Mouse (Mus musculus) common myeloid progenitor, adult 5-6 weeks (primary cell): ENCODE measurements at regions not wholly inside any gene's neighbourhood (a gene's known extent, or its start where the extent isn't known, plus 50 kb on each side); places are given as distances from the start of the nearest gene placed in this dataset.

Source experiments
- ATAC-seq: replicated peaks from 2 replicates; pipeline ENCODE4 v1.8.0; 2016; ENCODE audit warnings: low read depth, mild to moderate bottlenecking, moderate TSS enrichment, inconsistent platforms; ENCODE audit not compliant: poor library complexity, severe bottlenecking

DNA sequence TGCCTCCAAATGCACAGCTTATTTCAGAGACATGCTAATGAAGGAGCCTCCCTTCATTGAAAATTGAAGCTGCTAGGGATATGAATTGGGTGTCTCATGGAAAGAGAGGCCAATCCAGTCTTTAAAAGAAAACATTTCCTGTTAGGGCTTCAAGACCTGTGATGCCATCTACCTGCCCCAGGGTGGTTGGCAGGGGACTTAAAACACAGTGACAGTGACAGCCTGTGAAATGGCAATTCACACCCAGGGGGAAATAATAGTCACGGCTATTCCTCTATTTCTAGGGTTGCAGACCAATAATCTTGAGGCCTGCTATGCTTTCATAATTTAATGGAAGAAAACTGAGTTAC is 207.4 kb upstream of the Ccdc122 start:
- no peak for ATAC-seq

DNA sequence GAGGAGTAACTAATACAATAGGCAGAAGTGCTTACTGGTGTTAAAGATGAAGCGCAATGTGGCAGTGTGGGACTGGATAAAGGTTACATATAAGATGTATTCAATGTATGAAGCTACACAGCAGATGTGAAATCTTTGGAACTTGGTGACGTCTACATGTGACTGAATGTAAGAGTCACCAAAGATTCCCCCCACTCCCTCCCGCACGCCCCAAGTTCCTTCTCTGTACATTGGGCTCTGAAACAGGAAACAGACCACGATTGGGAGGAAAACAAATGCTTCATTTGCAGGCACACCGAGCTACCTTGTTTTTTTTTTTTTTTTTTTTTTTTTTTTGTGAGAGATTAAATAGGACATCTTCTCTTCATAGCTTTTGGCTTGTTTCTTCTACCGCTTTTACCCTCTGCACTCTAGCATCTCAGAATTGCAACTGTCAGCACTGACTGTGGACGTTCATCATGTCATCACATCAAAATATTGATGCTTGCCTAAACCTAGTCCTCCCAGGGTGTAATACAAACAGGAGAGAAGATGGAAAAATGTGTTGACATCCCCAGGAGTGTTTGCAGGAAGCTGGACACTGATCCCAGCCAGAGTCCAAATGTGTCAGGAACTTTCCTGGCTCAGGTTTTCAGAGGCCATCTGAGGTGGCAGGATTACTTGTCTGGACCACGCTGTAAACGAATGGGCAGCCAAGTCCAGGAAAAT is 208.0 kb upstream of the Ccdc122 start:
- ATAC-seq = peak; percentile 58

DNA sequence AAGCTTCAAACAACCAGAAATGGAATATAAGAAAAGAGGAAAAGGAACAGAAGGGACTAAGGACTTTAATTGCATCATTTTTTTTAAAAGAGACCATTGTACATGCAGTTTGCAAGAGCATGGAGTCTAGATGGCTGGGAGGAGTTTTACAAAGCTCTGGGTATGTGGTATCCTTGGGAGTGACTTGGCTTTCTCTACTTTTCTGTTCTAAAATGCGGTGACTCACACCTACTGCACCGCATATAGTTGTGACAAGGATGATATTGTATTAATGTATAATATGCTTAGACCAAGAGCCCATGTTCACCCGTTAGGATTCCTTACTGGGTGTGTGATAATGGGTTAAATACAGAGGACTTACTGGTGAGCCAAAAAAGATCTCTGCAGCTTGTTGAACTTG is 212.5 kb upstream of the Ccdc122 start:
- no peak for ATAC-seq

DNA sequence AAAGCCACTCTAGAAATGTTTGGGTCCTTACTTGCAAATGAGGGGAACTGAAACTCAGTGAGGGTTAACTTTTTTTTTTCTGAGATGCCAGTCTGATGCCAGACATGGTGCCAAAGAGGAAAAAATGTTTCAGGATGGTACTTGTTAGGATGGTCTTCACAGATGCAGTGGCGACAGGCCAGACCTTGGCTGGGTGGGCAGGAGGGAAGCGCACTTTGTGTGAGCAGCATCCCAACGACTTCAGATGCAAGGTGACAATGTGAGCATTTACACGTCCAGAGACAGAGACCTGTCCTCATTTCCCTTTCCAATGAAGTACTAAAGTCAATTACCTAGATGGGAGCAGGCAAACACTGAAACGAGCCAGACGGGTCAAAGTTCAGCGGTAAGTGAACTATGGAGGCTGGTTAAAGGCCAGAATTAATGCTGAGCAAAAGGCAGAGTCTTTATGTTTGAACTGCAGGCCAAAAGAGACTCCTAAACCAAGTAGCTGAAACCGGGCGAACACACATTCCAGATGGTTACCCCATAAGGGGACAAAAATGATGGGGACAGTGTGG is 213.7 kb upstream of the Ccdc122 start:
- no peak for ATAC-seq

DNA sequence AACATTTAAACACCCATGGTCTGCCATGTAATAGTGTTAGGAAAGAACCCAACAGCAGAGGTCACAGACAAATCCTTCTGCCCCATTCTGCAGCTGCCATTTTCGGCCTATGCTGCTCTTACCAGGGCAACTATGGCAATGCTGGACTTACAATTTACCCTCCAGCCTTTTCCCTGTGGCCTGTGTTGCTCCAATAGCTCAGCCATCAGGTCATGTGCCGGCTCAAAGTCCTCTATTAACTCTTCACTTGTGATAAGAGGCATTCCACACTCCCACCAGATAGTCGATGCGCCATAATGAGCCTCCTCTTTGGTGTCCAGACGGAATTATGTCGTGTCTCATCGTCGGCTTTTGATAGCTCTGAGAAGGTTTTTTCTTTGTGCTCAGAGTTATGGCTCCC is 214.7 kb upstream of the Ccdc122 start:
- ATAC-seq = no peak

DNA sequence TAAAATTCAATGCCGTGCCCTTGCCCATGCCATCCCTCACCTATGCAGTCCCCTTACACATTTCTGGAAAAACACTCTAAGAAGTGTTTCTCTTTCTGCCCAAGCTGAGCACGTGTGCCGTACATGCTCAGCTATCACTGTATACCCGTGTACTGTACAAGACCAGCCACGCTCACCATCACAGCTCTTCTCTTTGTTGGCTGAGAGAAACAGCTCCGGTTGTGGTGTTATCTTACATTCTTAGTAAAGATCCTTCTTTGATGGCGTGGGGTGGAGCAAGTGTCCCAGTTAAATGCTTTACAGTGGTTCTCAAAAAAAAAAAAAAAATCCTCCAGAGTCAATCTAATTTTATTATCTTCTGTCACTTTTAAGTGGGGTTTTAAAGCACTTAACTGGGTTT is 215.1 kb upstream of the Ccdc122 start:
- ATAC-seq = no peak

DNA sequence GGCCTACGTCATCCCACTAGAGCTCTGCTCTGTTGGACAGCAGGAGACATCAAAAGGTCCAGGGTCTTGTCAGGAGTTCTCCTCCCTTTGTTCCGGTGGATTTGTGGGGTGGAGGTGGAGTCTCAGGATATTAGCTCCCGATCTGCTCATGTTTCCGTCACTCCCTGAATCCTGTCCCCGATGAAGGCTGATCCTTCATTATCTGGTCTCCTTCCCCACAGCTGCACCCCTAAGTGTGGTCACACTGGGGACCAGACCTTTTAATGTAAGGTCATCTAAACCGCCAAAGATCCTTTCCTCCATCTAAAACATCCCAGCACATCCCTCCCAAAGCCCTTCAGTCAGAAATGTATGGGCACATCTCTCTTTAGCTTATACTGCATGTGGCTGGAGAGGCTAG is 215.6 kb upstream of the Ccdc122 start:
- no peak for ATAC-seq

DNA sequence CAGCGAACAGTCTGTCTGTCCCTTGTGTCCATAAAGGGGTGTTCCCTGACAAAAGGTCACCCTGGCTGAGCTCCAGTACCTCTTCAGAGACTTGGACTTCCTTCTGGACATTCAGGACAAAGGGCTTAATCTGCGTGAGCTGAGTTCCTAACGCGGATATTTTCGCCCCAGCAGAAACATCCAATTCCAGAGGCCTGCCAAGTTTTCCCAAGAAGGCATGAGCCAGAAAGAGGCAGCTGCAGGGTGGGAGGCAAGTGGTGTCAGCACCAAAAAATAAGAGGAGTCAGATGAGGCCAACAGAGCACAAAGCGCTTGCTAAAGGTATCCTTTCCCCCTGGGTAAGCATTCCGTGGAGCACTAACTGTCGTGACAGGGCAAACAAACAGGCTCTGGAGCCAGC is 216.9 kb upstream of the Ccdc122 start:
- no peak for ATAC-seq

DNA sequence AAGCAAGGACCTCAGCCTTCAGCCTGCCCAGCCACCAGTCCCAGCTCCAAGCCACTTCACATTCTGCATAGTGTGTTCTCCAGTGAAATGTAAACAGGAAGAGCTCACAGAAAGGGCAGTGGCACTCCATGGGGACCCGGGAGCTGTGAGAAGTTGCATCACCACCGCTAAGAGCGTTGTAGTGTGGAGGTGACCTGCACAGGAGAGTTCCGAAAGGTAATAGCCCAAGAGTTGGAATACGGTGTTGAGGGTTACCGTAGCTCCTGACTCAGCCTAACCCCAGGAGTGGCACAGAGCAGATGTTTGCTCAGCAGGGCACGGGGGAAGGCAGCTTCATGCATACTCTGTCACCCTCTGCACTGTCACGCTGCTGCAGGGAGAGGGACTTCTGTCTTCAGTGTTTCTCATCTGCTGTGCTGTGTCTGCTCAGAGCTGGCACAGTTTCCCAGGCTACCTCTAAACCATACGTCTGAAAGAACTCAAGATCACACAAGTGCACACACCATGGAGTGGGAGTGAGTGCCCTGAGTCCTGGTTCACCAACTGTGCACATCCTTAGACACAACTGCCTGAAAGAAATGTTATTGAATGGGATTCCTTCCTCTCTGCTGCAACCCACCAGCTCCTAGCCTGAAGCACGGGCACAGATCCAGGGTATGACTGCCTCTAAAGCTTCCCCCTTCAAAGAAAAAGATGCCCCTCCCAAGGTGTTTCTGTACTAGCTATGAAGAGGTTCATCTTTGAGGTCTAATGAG is 218.1 kb upstream of the Ccdc122 start:
- ATAC-seq = peak; percentile 32; the same call in 1 of the 2 replicates

DNA sequence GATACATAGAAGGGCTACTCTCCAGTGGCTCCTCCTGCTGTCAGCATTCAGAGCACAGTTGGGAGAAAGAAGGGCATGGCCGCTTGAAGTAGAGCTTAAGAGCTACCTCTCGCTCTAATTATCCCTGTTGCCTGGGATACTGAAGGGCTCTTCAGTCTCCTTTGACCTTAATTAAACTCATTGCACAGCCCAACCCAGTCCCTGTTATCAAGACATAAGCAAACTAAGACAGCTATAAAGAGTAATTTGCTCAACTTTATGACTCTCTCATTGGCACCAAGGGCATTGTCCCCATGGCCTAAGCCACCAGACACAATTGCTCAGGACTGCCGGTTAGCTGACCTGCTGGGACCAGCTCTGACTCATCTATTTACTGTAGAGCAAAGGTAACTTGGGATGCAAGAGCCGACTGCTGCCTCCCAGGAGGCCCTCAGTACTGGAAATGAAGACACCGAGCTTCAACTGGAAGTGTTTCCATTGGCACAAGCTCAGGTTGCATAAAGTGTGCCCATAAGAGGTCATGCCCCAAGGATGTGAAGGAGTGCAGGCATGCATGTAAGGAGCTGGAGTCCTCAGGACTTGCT is 219.3 kb upstream of the Ccdc122 start:
- no peak for ATAC-seq

DNA sequence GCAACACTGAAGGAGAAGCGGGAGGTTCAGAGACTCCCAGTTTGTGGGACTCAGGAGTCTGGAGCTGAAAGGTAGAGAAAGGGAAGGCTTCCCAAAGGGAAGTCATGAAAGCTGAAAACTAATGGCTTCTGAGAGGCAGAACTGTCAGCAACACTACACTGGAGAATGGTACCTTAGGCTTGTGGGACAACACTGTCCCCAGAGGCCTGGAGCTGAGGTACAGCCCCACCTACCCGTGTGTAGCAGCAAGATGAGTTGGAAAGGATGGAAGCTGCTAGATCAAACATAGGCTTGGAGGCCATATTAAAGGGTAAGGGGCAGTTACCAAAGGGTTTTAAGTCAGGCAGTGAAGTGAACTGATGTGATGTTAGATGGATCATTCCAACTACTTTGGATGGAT is 219.9 kb upstream of the Ccdc122 start:
- ATAC-seq = no peak

DNA sequence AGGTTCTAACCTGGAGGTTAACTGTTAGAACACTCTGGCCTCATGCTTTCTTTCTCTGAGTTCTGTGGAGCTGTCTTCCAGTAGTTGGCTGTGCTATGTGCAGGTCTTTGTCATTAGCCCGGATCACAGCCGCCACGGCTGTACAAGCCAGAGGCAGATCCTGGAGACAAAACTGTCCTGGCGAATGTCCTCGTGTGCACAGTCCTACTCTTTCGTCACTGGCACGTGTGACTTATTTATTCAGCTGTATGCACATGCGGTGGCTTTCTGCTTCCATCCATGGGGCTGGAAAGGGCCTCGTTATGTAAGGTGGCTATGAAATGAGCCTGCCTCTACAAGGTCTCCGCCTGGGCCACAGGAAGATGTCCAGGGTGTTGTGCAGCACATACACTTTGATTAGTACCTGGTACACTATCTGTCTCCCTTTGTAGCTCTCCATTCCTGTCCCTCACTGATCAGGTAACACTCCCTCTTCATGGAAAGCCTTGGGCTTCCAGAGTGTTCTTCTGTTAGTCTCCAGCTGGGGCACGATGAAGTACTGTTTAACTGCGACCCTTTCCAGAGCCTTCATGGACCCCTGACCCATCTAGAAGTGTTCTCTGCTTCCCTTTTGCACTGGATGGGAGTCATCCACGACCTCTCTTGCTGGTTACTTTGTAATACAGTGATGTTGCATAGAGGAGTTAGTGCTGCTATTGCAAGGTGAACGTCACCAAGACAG is 224.3 kb upstream of the Ccdc122 start:
- ATAC-seq = no peak

DNA sequence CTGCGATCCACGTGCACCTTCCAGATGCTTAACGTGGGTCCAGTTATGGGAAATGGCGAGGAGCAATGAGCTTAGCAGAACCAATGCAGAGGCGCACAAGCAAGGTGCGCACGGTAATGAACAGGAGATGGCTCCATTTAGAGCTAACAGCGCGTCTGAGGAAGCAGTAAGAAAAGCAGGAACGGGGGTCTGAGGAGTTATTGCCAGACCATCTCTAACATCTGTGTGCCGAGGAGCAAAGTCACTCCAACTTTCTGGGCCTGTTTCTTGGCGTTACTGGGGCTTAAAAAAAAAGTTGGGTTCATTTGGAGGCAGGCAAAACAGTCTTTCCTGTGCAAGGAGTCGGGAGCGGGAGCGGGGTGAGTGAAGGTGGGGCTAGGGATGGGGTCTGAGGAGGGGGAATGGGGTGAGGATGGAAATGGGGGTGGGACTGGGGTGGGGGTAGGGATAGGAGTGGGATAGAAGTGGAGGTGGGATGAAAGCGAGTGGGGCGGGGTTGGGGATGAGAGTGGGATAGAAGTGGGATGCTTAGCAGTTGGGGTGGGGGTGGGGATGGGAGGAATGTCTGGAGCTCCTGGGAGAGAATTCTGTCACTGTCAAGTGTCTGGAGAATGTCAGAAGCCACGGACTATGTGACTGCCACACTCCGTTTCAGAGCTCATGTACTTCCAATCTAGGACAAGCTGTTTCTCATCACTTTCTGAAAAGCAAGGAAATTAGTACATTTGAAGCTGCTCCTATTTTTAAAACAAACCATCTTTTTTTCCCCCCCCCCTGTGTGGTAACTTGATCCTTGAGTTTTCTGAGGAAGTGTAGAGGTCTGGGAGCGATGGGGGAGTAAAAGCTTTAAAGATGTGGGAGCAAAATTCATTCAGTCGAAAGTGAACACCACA is 225.6 kb upstream of the Ccdc122 start:
- ATAC-seq = no peak

DNA sequence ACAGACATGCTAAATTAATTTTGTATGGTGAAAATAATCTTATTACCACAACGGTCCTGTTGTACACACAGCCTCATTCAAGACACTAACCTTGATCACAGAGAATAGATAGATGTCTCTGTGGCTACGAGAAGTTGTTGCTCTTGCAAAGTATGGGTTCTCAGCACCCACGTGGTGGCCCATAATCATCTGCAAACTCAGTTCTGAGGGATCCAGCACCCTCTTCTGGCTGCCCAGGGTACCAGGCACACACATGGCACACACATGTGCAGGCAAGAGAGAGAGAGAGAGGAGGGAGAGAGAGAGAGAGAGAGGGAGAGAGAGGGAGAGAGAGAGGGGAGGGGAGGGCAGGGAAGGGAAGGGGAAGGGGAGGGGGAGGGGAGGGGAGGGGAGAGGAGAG is 226.5 kb upstream of the Ccdc122 start:
- ATAC-seq = no peak

DNA sequence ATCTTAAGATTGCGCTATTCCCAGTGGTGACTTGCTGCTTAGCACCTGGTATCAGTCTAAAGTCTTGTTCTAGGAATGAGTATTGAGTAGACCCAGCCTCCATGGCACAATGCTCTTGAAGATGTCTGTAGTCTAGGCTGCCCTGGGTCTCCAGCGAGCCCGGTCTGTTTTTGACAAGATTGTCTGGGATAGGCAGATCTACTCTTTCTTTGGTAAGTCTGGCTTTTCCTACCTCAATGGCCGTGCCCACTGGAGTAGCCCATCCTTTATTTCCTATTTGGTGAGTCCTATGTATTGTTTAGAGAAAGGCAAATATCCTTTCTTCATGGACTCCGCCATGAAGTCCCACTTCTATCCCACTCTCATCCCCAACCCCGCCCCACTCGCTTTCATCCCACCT is 227.2 kb upstream of the Ccdc122 start:
- ATAC-seq = no peak

DNA sequence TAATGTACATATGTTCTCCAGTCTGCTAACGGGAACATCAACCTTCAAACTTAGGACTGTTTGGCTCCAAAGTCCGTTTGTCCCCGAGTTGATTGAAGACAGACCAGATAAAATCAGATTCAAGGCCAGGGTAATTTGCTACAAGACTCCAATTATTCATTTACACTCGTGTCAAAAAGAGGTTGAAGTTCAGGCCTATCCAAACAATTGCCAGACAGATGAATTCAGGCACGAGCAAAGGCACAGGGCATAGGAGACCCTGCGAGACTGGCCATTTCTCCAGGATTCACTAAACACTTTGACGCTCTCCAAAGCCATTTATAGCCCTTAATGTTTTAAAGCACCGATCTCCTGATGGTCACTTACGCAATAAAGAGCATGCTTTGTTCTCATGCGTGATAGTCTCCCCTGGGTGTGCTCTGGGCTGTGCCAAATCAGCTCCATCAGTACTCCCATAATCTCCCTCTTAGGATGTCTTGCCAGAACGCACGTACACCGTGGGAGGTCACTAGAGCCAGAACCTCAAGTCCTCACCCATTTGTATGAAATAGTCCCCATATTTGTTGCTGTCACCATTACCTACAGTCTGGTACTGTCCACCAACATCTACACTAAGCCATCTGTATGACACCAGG is 231.3 kb upstream of the Ccdc122 start:
- ATAC-seq = no peak

DNA sequence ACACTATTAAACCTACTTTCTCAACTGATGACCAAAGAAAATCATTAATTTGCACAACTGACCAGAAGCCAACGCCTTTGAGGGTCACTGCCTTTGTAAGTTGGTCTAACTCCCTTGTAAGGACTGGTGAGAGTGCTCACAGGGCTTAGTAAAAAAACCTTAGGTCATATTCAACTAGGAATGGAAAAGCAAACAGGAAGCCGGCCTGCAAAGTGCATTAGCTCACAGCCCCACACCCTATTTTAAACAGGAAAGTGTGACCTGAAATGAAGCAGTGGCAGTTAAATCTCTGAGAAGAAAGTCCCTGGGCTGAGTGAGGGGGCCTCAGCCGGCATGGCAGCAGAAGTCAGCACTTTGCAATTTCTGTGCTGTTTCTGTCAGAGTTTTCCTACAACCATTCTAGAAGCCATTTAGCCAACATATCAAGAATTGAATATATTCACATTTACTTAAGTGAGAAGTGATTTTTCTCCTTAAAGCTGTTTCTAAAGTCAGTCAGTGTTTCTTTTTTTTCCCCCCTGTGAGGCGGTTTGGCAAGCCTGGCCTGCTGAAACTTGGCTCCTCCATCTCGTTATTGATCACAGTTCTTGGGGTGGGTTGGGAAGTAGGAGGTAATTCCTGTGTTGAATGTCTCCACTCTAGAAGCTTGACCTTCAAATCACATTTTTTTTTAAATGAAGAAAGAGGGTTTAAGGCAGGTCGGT is 232.0 kb upstream of the Ccdc122 start:
- ATAC-seq = no peak

DNA sequence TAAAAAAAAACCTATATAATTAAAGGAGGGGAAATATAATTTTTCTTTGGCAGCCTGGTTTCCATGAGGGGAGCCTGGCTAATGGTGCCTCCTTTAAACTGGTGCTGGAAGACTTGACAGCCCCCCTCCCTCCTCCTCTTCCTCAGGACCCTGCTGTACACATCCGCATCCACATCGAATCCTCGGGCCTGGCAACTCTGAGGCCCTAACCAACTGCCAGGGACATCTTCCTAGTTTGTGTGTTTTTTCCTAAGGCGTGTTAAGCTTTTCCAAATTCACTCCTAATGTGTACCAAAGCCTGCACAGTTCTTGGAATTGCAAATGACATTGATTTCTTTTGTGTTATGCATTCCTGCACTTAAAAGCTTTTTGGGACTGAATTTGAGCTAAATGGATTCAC is 236.4 kb upstream of the Ccdc122 start:
- no peak for ATAC-seq

DNA sequence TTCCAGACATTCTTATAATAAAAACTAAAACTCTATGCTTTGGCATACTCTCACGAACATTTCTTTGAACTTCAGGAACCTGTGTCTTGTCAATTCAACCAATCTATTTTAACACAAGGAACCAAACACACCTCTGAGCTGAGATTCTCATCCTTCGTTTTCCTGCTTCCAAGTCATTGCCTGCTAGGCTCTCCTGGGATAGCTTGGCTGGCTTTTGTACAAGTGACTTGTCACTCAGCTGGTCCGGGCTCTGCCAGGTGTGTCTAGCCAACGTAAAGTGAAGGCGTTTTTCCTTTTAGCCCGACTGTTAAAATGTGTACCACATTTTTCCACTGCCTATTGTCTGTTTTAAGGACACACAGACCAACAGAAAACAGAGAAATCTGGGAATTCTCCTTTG is 236.8 kb upstream of the Ccdc122 start:
- ATAC-seq = no peak
